Mouse (Mus musculus): ENCODE data around the gene Rbms3.

Gene Rbms3

GRCm38 (mm10) chr9:117484396-117484795, 145.3 kb downstream of the Rbms3 start:
- no peak for DNase-seq (ENCODE audit: low read depth in 1 of 2, low spot score in 2 of 2)

GRCm38 (mm10) chr9:117476753-117477152, 153.0 kb downstream of the Rbms3 start:
- DNase-seq (ENCODE audit: low read depth in 1 of 2, low spot score in 2 of 2), result no peak

- no peak for DNase-seq (ENCODE audit: low read depth in 1 of 2, low spot score in 2 of 2)
These were observed 176.9 kb downstream of the Rbms3 start for GRCm38 (mm10) chr9:117452816-117453215.

DNA sequence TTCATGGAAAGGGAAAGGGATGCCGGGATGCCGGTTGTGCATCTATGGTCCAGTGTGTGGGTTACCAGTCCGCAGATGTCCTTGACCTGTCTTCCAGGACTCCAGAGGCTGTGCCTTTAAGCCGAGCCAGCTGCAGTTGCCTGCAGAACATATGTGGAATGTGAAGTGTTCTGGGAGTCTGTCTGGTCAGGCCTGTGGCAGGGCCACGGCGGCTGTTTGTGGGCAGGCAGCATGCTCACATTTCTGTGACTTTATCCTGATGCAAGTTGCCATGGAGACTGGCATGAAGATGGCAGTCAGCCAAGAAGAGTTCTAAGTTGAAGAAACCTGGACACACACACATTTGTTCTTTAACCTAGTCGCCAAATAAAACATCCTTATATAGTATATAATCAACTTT, 187.1 kb downstream of the Rbms3 start:
- DNase-seq (ENCODE audit: low read depth in 1 of 2, low spot score in 2 of 2), result no peak

DNA sequence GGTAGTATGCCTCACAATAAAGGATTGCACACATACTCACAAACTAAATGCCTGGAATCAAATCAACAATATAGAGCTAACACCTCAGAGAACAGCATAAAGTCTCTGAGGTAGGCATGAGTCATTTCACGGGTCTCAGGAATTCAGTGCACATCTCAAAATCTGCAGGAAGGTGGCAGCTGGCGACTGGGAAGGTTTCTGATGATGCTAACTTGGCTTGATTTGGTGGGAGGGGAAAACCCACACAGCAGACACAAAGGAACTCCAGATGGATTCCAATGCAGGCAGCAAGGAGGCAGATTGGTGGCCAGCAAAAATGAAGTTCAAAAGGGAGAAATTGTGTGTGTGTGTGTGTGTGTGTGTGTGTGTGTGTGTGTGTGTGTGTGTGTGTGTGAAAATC, 193.9 kb downstream of the Rbms3 start:
- no peak for DNase-seq (ENCODE audit: low read depth in 1 of 2, low spot score in 2 of 2)

- no peak for DNase-seq (ENCODE audit: low read depth in 1 of 2, low spot score in 2 of 2)
These were observed 199.0 kb downstream of the Rbms3 start for GRCm38 (mm10) chr9:117430670-117431069.

DNA sequence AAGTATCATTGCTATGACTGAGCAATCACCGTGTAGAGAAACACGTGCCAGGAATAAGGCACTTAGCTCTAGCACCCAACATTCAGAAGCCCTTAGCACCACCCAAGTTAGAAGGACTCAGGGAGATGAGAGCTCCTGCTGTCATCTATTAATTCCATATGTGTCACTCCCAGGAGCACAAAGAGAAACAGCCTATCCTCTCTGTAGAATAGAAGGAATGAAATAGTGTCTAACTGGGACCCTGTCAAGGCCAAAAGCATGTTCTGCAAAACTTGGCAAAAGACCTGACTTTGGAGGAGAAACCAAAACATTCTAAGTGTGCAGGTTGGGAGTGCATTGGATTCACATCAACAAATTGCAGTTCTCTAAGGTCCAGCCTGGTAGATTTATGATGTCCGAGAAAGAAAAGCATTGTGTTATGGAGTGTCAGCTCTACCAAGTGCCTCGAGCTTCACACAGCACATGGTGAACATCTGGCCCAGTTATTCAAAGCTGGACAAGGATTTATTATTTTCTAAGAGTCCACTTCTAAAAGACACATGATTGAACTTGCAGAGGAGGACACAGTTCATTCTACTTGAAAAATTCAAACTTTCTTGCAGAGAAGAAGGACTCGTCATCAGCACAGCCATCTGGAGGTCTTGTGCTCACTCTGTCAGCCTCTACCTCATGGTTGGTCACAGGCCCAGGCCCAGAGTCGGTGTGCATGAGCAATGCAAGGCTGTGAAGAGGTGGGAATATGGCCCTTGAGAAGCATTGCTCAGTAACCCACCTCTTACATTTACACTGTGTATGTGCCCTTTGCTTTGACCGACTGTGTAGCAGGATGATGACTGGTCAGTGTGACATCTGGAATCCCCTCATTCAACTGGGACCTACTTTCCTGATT, 200.3 kb downstream of the Rbms3 start:
- DNase-seq (ENCODE audit: low read depth in 1 of 2, low spot score in 2 of 2), result no peak

DNA sequence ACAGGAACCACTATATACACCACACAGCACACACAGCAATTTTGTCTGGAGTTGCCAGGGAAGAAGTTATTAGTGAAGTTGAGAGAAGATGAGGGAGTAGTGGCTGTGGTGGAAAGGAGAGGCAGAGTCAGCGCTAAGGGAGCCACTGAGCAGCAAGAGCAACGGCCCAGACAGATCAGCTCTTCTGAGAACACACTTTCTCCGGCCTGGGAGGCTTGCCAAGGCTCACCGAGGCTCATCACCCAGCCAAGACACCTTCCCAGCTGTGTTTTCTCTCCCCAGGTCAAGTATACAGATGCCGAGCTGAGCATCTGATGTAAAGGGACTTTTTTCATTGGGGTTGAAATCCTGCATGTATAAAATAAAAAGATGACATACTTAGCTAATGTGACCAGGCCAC, 206.5 kb downstream of the Rbms3 start:
- no peak for DNase-seq (ENCODE audit: low read depth in 1 of 2, low spot score in 2 of 2)

DNA sequence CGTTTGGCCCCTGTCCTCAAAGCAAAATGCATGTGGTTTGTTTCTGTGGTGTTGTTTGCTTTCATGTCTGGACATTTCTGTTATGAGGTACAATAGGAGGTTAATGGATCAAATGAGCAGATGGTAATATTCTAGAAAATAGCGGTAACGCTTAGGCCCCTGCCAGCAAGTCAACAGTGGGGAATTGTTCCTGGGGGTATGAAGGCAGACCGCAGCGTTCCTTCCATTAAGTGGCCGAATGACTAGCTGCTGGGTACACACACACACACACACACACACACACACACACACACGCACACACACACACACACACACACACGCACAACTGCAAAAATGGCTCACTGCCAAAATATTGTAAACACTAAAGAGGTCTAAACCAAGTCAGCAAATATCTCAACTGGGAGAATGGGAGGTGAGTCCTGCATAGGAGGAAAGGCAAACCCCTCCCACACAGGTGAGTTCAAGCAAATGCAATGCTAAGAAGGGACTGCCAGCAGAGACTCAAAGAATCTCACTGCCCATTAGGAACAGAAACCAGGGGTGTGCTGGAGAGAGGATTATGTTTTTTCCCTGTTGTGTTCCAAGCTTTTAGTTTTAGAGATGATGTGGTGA, 209.7 kb downstream of the Rbms3 start:
- DNase-seq (ENCODE audit: low read depth in 1 of 2, low spot score in 2 of 2), result no peak

DNA sequence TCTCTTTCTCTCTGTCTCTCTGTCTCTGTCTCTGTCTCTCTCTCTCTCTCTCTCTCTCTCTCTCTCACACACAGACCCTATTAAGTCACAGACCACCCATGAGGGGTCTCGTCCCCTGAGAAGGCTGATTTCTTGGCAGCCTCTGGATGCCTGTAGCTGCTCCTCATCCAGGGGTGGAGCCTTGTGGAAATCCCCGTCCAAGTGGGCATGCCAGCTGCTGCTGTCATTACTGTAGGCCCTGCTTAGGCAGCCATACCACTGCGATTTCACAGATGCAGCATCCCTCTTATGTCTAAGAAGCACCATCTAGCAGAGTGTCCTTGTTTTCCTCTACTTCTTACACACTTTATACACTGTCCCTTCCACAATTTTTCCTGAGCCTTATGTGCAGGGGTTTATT, 216.5 kb downstream of the Rbms3 start:
- DNase-seq (ENCODE audit: low read depth in 1 of 2, low spot score in 2 of 2), result no peak

GRCm38 (mm10) chr9:117412584-117412983, 217.1 kb downstream of the Rbms3 start:
- no peak for DNase-seq (ENCODE audit: low read depth in 1 of 2, low spot score in 2 of 2)

DNA sequence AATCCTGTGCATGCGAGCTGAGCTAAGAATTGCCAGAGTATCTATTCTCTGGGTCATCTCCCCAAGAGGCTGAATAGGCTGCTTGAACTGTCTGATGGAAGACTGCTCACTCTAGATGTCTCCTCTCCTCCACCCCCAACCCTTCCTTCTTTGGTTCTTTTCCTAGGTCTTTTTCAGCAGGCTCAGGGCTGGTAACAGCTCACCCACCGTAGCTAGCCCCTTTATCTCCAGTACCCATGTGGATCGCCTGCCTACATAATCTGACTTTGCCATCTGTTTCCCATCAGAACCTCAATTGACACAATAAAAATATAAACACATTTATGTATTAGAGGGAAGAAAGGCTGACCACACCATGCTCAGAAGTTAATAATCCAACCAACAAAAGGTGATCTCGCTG, 225.1 kb downstream of the Rbms3 start:
- no peak for DNase-seq (ENCODE audit: low read depth in 1 of 2, low spot score in 2 of 2)

DNA sequence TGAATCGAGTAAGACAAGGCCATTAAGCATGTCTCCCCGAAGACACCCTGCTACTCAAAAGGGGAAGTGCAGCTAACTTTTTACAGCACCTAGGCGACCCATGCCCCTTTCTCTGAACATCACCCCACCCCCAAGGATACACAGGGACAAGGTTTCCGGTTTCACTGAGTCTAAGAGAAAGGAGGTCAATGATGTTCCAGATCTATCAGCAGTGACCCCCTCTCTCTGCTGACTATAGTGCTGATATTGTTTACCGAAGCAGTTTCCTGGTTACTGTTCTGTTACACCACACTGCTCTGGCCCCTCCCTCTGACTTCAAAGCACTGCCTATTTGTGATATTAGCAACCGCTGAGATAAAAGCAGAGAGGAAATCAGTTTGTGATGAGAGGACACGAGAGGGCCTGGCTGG, 229.4 kb downstream of the Rbms3 start:
- DNase-seq (ENCODE audit: low read depth in 1 of 2, low spot score in 2 of 2), result no peak

DNA sequence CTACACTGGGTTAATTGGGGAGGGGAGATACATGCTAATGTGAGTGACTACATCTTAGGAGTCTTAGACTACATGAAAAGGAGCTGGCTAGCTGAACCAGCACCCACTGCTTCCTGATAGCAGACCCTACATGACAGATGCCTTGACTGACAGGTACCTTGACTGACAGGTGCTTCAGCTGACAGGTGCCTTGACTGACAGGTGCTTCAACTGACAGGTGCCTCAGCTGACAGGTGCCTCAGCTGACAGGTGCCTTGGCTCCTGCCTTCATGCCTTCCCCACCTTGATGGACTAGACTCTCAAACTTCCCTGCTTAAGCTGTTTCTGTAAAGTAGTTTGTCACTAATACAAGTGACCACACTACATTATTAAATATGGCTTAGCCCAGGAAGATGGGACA, 232.6 kb downstream of the Rbms3 start:
- DNase-seq (ENCODE audit: low read depth in 1 of 2, low spot score in 2 of 2), result no peak

DNA sequence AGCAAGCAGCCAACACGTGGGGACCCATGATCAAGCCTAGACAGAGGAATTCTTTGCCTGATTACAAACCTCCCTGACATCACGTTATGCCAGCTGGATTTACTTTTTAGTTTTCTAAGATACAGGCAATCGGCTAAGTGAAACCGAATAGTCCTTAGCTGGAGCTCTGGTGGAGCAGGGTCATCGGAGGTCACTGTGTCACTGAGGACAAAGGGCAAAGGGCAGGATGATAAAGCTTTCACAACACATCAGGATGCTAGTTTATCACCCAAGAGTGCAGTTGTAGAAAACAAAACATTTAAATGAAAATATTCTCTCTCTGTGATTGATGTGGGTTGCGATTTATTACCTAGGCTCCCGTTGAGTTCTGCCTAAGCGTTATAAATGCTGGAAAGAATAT, 233.1 kb downstream of the Rbms3 start:
- no peak for DNase-seq (ENCODE audit: low read depth in 1 of 2, low spot score in 2 of 2)

DNA sequence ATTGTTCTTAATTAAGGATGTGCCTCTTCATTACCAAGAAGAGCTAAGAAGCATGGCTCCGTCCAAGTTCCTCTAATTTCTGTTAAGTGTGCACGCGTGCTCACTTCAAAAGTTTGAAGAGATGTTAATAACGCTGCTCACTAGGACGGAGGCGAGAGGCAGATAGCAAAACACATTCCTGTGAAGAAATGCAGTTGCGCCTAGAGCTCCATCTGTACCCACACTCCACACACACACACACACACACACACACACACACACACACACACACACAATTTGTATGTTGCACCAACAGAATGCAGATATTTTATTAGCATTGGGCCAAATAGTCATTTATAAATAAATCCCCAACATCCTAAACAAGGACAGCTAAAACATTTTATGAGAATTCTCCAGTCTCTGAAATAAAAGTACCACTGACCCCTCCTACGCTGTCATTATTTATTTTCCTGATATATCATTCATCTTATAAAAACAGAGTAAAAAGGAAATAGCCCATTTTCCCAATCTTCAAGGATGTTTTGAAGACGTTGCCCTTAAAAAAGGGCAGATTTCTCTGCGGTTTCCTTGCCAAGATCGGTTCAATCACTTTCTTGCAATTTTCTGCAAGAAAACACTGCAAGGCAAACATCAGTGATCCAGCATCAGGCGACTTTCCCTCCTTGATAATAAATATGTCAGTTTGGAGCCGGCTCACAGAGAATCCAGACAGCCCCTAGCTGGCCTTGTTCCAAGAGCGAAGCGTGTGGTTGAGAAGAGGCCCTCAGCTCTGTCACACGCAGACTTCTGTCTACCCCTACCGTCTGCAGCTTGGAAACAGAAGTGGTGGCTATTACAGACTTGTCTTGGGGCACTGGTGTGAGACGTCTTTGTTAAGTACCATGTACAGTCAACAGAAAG, 235.8 kb downstream of the Rbms3 start:
- no peak for DNase-seq (ENCODE audit: low read depth in 1 of 2, low spot score in 2 of 2)

DNA sequence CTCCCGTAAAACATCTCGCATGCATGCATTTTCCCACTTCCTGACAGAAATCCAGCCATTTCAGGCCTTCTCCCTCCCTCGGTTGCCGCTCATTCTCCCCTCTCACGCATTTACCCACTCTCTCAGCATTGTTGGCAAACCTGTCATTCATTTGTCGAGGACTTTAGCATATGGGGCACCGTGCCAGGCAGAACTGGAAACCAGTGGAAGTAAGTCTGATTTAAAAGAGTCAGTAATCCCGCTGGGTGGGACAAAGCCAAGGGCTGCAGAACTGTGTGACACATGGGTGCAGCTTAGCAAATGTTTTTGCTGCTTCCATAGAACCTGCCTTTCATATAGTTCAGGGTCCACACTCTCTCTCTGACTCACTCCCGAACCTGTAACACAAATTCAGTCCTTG, 241.7 kb downstream of the Rbms3 start:
- no peak for DNase-seq (ENCODE audit: low read depth in 1 of 2, low spot score in 2 of 2)

- no peak for DNase-seq (ENCODE audit: low read depth in 1 of 2, low spot score in 2 of 2)
These were observed 248.8 kb downstream of the Rbms3 start for GRCm38 (mm10) chr9:117380876-117381275.

DNA sequence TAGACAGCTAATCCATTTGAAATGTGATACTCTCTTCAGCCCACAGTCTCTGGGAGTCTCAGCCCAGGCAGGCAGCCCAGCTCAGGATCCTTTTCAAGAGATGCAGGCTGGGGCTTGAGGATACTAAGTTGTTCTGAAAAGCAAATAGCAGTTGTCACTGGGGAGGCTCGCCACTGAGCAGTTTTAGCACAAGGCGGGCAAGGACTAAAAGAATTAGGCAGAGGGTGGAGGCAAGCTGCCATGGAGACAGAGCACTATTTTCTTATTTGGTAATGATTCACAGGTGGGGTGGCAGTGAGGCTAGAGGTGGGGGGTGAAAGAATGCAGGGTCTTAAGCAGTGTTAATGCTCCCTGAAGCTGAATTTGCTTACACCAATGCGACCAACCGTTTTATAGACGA, 249.6 kb downstream of the Rbms3 start:
- no peak for DNase-seq (ENCODE audit: low read depth in 1 of 2, low spot score in 2 of 2)

DNA sequence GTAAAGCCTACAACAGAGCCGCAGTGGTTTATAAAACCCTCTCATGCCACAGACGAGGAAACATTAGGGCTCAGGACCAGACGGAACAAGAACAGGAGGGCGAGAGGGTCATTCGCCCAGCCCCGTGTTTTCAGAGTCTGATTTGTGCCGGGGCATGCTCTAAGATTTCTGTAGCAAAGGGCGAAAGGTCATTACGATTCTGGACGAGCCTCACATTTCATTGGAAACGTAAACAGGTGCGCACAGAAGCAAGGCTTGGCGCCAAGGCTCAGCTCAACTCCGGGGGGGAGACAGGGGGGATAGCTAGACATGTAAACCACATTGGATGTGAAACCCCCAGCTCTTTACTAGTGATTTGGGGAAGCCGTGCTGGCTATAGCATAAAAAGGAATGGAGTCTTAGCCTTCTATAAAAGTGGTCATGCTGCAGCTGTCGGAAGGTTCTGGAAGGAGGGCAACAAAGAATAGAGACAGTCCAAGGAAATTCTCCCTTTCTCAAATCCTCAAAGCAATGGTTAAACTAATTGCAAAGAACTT, 250.2 kb downstream of the Rbms3 start:
- DNase-seq (ENCODE audit: low read depth in 1 of 2, low spot score in 2 of 2), result no peak

GRCm38 (mm10) chr9:117378131-117378890, 251.4 kb downstream of the Rbms3 start:
- no peak for DNase-seq (ENCODE audit: low read depth in 1 of 2, low spot score in 2 of 2)

All from monocyte, adult 2 months (primary cell).